Mouse (Mus musculus): ENCODE results near the gene H2afx. TPM values are rescaled to one million over a fixed set of nuclear protein-coding genes. Genes with fewer than 3 reads are reported as not detected.

H2afx gene
- polyA plus RNA-seq (2017; shearing (Covaris generic)) = 27.0 TPM

DNA sequence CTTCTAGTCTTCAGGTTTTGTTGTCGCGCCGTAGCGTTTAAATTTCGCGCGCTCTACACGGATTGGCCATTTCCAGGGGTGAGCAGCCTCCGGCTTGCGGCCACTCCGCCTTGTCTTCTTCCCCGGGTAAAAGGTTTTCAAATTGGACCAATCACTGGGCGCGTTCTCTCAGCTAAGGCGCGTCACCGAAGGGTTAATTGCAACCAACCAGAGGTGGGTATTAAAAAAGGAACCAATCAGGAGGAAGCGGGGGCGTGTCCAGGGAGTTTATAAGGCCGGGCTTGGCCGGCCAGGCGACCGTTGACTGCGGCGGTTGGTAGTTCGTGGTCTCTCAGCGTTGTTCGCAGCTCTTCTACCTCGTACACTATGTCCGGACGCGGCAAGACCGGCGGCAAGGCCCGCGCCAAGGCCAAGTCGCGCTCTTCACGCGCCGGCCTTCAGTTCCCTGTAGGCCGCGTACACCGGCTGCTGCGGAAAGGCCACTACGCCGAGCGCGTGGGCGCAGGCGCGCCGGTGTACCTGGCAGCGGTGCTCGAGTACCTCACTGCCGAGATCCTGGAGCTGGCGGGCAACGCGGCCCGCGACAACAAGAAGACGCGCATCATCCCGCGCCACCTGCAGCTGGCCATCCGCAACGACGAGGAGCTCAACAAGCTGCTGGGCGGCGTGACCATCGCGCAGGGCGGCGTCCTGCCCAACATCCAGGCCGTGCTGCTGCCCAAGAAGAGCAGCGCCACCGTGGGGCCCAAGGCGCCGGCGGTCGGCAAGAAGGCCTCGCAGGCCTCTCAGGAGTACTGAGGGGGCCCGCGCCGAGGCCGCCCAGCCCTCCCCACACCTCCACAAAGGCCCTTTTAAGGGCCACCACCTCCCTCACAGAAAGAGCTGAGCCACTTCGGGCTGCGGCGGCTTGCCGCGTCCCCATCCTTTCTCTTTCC, at the start of gene H2afx:
TSS of gene H2afx (plus strand) at position 299 of the 935 bp plus-strand sequence.

DNA sequence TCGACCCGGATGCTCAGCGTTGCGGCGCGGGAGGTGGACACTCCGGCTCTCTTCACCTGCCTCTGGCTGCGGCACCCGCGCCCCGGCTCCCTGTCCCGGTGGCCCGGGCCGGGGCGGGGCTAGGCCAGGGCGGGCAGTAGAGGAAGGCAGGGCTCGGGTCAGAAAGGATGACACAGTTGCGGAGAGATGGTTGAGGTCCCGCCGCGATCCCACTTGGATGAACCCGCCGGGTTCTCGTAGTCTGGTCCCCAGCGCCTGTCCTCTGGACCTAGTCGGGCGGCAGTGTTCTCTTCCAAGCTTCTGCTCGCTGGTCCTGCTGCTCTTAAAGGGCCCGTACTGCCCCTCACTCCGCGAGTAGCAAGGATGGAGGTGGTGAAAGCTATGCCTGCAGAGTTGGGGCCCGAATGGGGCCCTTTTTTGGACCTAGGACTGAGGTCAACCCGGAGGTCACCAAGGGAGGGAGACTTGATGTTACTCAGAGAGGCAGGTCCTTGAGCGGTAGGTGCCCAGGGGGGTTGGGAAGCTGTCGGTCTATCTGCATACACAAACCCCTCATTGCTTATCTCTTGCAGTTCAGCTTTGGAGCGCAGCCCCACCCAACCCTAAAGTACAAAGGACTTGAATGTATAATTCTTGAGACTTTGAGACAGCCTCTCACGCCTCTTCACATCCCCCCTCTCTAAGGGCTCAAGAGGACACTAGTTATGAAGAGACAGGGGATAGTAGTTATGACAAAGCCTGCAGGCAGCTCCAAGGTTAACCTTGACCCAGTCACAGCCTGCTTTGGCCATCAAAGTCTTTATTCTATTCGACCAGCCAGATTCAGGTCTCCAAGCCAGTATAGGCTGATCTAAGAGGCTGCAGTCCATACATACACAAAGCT, 46.2 kb upstream of the H2afx start, which contains the start of gene Abcg4:
TSS of gene Abcg4 (minus strand) at position 540 of the 883 bp plus-strand sequence.

DNA sequence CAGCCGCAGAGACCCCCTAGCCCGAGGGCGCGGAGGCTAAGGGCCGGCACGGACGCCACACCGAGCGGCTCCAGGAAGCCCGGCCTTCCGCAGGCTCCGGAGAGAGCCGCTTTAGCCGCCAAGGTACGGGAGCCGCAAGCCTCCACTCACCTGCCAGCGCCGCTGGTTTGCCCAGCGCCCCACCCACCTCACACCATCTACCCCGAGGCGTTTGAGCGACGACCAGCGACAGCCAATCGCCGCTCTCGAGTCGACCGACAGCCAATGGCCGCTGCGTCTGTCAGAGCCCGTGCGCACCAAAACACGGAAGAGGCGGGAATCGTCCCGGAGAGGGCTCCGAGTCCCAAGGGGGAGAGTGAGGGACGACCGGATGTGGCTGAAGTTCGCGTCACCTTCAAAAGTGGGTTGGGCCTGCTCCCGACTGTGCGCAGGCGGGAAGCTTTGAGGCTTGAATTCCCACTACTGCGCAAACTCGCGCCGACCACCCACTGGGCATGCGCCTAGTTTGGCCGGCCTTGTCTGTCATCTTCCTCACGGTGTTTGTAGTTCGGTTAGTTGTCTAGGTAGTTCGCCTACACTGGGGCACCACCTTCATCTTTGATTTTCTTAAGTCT, 28.9 kb upstream of the H2afx start, which contains the start of gene Hinfp:
TSS of gene Hinfp (minus strand) at position 206 of the 614 bp plus-strand sequence.

DNA sequence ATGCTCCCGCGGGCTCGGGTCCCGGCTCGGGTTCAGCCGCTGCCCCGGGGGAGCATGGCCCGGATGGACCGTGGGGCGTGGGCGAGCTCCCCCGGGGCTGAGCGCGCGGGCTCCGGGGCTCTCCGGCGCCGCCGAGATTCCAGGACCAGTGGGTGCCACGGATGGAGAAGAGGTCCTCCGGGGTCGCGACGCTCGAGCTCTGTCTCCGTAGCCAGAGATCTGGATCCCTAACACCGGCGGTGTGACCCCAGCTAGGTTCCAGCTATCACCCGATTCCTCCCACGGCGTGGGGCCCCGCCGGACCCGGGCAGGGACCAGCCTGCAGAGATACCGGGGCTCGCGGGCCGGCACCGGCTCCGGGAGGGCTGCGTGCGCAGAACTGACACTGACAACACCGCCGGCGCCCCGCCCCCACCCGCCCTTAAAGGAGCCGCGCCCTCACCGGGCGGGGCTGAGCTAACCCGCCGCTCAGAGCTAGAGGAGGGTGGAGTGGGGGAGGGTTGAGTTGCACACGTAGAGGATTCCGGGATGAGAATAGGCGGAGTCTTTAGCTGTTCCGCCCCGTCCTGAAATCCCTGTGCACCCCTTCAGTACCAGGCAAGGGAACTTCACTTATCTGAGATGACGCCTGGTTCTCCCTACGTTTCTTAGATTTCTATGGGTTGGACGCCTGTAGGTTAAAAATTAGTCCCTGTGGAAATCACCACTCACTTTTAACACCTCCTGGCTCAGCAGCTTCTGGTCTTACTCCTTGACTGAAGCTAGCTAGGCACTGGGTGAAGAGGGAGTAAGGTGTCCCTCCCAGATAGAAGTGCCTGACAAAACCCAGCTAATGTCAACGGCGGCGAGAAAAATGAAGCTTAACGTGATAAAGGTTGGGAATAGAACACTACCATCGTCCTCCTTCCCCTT, 14.4 kb upstream of the H2afx start, which contains the start of gene C2cd2l:
TSS of gene C2cd2l (minus strand) at position 399 of the 912 bp plus-strand sequence.

DNA sequence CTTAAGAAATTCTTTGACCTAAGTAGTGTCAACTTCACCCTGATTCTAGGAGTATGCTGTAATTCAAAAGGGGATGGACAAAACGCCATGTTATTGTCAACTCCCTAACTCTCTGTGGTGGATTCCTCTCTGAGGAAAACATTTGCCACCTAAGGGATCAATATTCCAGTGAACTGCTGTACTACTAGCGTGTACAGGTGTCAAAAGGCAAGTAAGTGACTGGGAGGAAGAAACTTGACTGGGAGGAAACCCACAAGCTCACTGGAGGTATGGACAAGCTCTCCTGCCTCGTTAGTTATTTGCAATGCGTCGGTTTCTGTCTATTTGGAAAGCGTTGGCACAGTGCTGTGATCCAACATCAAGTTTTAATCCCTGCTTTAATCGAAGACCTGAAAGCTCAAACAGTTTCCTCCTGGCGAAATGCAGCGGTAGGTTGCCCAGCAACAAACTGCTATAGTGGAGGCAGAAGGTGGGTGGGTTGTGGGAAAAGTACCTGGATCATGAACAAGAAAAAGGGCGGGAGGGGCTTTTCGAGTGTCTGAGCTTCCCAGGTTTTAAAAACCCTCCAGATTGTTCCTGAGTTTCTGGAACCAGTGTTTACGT, 8.6 kb upstream of the H2afx start, which contains the start of gene Dpagt1:
TSS of gene Dpagt1 (plus strand) at position 252 of the 603 bp plus-strand sequence.

GRCm38 (mm10) chr9:44343781-44344421, 9.4 kb downstream of the H2afx start, which contains the start of gene Hmbs:
TSS of gene Hmbs (minus strand) at chr9:44344228.

GRCm38 (mm10) chr9:44361190-44361917, 26.9 kb downstream of the H2afx start, which contains the start of gene Vps11:
TSS of gene Vps11 (minus strand) at chr9:44361670.

DNA sequence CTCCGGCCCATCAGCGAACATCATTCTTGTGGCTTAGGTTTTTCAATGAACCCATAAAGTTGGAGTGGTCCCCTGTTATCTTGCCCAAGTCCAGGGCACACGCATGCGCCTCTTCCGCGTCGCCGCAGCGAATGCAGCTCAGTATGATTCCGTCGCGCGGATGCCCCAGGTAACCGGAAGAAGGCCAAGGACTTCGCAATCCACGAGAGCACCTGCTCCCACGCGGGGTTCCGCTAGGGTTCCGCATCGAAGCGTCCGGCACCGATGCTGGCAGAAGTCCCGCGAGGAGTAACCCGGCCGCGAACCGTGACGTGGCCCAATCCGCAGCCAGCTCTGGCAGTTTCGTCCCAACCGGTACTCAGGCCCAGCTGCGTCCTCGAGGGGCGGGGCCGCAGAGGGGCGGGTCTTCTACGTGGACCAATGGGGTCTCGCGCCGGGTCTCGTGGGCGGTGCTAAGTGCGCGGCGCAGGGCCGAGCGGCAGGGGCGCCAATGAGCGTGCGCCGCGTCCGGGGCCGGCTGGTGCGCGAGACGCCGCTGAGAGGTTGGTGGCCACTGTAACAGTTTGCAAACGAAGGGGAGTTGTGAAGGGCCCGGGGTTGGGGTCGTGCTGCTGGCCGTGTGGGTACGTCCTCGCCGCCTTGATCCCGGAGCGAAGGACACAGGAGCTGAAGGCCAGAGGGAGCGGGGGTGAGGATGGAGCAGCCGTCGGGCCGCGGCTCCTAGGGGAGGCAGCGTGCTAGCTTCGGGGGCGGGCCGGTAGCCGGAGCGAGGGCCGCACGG, 44.8 kb downstream of the H2afx start, which contains the start of gene Hyou1:
TSS of gene Hyou1 (plus strand) at position 437 of the 781 bp plus-strand sequence.

Other genes with a start within 250 kb of the H2afx start
- gene Mfrp, start 233.0 kb upstream of the H2afx start, polyA plus RNA-seq (2017; shearing (Covaris generic)) = not detected
- not detected for gene C1qtnf5, start 227.4 kb upstream of the H2afx start, polyA plus RNA-seq (2017; shearing (Covaris generic))
- gene Gm49380, start 221.2 kb upstream of the H2afx start, polyA plus RNA-seq (2017; shearing (Covaris generic)) = not detected
- gene Rnf26, start 221.2 kb upstream of the H2afx start, polyA plus RNA-seq (2017; shearing (Covaris generic)) = 11.6 TPM
- gene Mcam, start 200.2 kb upstream of the H2afx start, polyA plus RNA-seq (2017; shearing (Covaris generic)) = not detected
- gene Cbl, start 100.6 kb upstream of the H2afx start, polyA plus RNA-seq (2017; shearing (Covaris generic)) = 33.6 TPM
- gene Ccdc153, start 94.0 kb upstream of the H2afx start, polyA plus RNA-seq (2017; shearing (Covaris generic)) = not detected
- gene Pdzd3, start 83.2 kb upstream of the H2afx start, polyA plus RNA-seq (2017; shearing (Covaris generic)) = 0.21 TPM
- gene Nlrx1, start 66.1 kb upstream of the H2afx start, polyA plus RNA-seq (2017; shearing (Covaris generic)) = 12.2 TPM
- 0.32 TPM for gene Abcg4, start 46.1 kb upstream of the H2afx start, polyA plus RNA-seq (2017; shearing (Covaris generic))
- gene Hinfp, start 29.0 kb upstream of the H2afx start, polyA plus RNA-seq (2017; shearing (Covaris generic)) = 32.9 TPM
- gene C2cd2l, start 14.4 kb upstream of the H2afx start, polyA plus RNA-seq (2017; shearing (Covaris generic)) = 8.9 TPM
- gene Dpagt1, start 8.7 kb upstream of the H2afx start, polyA plus RNA-seq (2017; shearing (Covaris generic)) = 24.2 TPM
- 34.4 TPM for gene Hmbs, start 9.5 kb downstream of the H2afx start, polyA plus RNA-seq (2017; shearing (Covaris generic))
- gene Vps11, start 27.0 kb downstream of the H2afx start, polyA plus RNA-seq (2017; shearing (Covaris generic)) = 73.3 TPM
- gene Hyou1, start 44.8 kb downstream of the H2afx start, polyA plus RNA-seq (2017; shearing (Covaris generic)) = 29.2 TPM
- gene Slc37a4, start 62.2 kb downstream of the H2afx start, polyA plus RNA-seq (2017; shearing (Covaris generic)) = 31.3 TPM
- 1,803 TPM for gene Rps25, start 72.4 kb downstream of the H2afx start, polyA plus RNA-seq (2017; shearing (Covaris generic))
- 137 TPM for gene Trappc4, start 72.9 kb downstream of the H2afx start, polyA plus RNA-seq (2017; shearing (Covaris generic))
- gene Ccdc84, start 83.9 kb downstream of the H2afx start, polyA plus RNA-seq (2017; shearing (Covaris generic)) = 59.5 TPM
- gene Foxr1, start 106.4 kb downstream of the H2afx start, polyA plus RNA-seq (2017; shearing (Covaris generic)) = 0.18 TPM
- gene Upk2, start 120.3 kb downstream of the H2afx start, polyA plus RNA-seq (2017; shearing (Covaris generic)) = not detected
- gene Bcl9l, start 148.1 kb downstream of the H2afx start, polyA plus RNA-seq (2017; shearing (Covaris generic)) = 10.4 TPM
- gene Cxcr5, start 227.2 kb downstream of the H2afx start, polyA plus RNA-seq (2017; shearing (Covaris generic)) = 127 TPM

Data from activated CD4-positive, CD25-positive, alpha-beta regulatory T cell, adult 9 weeks (primary cell).